Mouse (Mus musculus) heart, postnatal 0 days (tissue): Measurements from ENCODE around the gene Clic4.

ENCODE experiments used
- CTCF ChIP-seq: IDR thresholded peaks from 2 replicates; pipeline ENCODE4 v1.5.1; 2016; ENCODE audit warnings: antibody characterized with exemption, control low read depth, low read depth
- EP300 ChIP-seq: IDR thresholded peaks from 2 replicates; pipeline ENCODE4 v1.6.1; 2016; ENCODE audit warnings: antibody characterized with exemption, low read depth

DNA sequence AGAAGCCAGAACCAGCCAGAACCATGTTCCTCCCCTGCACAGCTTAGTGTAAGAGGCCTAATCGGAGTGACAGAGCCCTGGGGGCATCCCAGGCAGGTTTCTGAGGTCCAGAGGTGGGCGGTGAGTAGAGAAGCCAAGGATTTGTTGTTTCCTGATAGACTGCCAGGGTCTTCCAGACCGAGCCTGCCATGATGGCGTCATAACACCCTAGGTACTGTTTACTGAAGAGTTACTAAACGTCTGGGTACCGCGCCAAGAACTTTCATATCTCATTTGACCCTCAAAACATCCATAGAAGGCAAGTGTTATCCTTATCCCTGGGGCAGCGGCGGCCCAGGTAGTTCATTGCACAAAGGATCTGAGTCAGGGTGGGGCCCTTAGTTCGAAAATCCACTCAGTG is 26.1 kb upstream of the Clic4 start:
- TF ChIP-seq CTCF: no peak
- TF ChIP-seq EP300: no peak
